Mouse (Mus musculus) left cerebral cortex, postnatal 36 days (tissue): Measurements from ENCODE around the gene Arnt. TPM values are rescaled to one million over a fixed set of nuclear protein-coding genes. Genes with fewer than 3 reads are reported as not detected.

ENCODE experiments used
- DNase-seq, 2 experiments: peaks; one replicate each; pipeline ENCODE4 v3.0.0; 2021 to 2022; ENCODE audit warnings: low spot score in 2 of 2, mixed read lengths in 1 of 2
- intact Hi-C: fragments of 180-260 bp; cut with DNase I; formaldehyde crosslinking; loops from one replicate; pipeline ENCODE4 v1.15.1; 2025
- total RNA-seq, 2 experiments: library from RNA; stranded (reverse); gene quantifications; 2 replicates each; pipeline ENCODE4 v1.2.3; 2021

Arnt gene
- total RNA-seq, 2 experiments from 2014 or later, result 27.4 to 46.1 TPM

DNA sequence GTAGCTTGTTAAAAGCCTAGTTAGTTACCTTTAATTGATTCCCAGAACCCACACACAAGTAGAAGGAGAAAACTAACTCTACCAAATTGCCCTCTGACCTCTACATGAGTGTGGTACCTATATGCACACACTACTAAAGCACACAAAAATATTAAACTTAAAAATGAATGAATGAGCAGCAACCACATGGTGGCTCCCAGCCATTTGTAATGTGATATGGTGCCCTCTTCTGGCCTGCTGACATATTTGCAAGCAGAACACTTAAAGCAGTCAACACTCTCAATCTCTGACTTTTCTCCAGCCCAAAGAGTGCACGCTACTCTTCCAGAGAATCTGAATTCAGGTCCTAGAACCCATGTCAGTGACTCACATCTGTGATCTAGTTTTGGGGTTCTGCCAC, 16.2 kb downstream of the Arnt start:
- intact Hi-C loops, result loop anchor here (5.0 kb wide), 1 partner anchor 103 kb away; no protein-coding TSS in a partner anchor
- no peak for DNase-seq

DNA sequence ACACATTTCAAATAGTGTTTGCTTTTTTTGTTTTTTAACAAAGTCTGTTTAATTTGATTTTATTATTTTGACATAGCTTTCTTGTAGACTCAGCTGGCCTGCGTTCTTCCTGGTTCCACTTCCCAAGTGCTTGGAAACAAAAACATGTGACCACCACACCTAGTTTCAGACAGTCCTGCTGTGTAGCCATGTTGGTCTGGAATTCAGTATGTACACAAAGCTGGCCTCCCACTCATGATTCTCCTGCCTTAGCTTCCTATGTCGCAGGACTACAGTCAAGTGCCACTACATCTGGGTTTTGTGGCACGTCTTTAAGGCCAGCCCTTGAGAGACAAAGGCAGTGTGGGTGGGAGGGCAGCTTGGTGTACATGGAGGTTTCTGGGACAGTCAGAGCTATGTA, 16.7 kb downstream of the Arnt start:
- intact Hi-C loops, result loop anchor here (5.0 kb wide), 1 partner anchor 104 kb away; no protein-coding TSS in a partner anchor
- no peak for DNase-seq

GRCm38 (mm10) chr3:95456367-95456766, 22.2 kb downstream of the Arnt start:
- no peak for DNase-seq
- intact Hi-C loops, result no loop called here

- DNase-seq, result no peak
- intact Hi-C loops, result no loop called here
Measured at GRCm38 (mm10) chr3:95457758-95458157, 23.6 kb downstream of the Arnt start.

DNA sequence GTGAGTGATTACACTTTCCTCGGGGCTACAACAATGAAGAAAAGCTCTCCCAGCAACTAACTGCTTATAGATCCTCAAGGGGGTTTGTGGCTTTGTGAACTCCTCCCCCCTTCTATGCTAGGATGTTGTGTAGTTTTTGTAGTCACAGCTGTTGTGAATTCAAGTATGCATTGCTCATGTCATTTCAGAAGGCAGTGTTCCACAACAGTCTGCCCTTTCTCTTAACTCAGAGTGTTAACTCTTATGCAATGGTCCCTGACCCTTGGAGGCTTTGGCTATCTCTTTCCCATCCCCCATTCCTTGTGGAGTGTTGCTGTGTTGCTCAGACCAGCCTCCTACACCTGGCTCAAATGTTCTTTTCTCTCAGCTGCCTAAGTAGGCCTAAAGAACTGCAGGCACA, 25.2 kb downstream of the Arnt start:
- intact Hi-C loops, result no loop called here
- DNase-seq, result no peak

DNA sequence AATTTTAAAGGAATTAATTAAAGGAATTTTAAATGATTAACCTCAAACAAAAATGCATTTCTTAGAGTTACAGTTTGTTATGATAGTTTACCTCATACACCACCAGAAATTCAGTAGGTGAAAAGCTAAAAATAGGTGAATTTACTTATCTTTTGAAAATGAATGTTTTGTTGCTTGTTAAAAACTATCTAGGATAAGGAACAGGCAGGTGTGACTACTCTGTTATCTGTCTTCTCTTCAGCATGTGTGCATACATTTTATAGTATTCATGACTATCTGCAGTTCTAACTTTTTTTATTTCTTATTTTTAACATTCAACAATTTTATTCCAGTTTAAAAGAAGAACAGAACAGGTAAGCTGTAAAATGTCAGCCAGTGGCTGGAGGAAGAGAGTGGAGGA, 29.7 kb downstream of the Arnt start:
- intact Hi-C loops, result no loop called here
- no peak for DNase-seq

GRCm38 (mm10) chr3:95478966-95479365, 44.8 kb downstream of the Arnt start:
- intact Hi-C loops, result no loop called here
- DNase-seq, result no peak

- intact Hi-C loops, result no loop called here
- DNase-seq, result no peak
Measured at GRCm38 (mm10) chr3:95486421-95486820, 52.2 kb downstream of the Arnt start.

DNA sequence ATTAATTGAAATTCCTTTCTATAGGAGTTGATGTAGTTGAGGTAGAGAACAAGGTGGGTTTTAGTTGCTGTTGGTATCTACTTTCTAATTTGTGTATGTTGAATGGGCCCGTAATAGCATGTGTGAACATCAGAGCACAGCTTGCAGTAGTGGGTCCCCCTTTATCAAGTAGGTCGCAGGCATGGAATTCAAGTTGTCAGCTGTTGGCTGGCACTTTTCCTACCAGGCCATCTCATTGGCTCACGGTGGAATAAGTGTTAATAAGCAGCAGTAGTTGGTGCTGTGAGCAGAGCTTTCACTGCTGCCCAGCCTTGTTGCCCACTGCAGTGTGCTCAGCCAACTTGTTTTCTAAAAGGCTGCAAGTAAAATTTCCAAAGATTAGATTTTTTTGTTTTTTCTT, 54.5 kb downstream of the Arnt start:
- intact Hi-C loops, result no loop called here
- no peak for DNase-seq

DNA sequence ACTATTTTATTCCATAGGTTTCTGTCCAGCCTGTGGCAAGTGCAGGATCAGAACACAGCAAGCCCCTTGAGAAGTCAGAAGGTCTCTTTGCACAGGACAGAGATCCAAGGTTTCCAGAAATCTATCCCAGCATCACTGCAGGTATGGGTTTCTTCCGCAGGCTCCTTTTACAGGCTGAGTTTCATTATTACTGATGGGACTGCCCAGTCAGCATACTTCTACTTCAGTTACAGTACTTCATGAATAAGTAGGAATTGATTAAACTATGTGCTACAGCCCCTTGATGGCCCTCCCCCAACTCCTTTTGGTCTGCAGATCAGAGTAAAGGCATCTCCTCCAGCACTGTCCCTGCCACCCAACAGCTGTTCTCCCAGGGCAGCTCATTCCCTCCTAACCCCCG, 56.0 kb downstream of the Arnt start:
- DNase-seq, result no peak
- intact Hi-C loops, result no loop called here

DNA sequence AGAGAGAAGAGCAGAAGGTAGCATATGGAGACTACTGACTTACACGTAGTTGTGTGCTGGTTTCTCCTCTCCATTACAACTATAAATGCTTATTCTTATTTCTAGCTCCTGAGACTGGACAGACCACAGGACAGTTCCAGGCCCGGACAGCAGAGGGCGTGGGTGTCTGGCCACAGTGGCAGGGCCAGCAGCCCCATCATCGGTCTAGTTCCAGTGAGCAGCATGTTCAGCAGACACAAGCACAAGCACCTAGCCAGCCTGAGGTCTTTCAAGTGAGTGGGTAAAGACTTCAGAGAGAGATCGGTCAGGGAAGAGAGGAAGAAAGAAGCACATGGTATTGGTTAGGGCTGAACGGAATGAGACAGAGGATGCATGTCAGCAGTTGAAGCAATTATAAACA, 60.2 kb downstream of the Arnt start:
- peak; percentile 32 to 53 for DNase-seq
- intact Hi-C loops, result no loop called here

- intact Hi-C loops, result no loop called here
- no peak for DNase-seq
Measured at GRCm38 (mm10) chr3:95498229-95498628, 64.0 kb downstream of the Arnt start.

GRCm38 (mm10) chr3:95499024-95499423, 64.8 kb downstream of the Arnt start, which contains the start of gene Ctsk:
Gene Ctsk (plus strand): TSS chr3:95499256.
- intact Hi-C loops, result no loop called here

DNA sequence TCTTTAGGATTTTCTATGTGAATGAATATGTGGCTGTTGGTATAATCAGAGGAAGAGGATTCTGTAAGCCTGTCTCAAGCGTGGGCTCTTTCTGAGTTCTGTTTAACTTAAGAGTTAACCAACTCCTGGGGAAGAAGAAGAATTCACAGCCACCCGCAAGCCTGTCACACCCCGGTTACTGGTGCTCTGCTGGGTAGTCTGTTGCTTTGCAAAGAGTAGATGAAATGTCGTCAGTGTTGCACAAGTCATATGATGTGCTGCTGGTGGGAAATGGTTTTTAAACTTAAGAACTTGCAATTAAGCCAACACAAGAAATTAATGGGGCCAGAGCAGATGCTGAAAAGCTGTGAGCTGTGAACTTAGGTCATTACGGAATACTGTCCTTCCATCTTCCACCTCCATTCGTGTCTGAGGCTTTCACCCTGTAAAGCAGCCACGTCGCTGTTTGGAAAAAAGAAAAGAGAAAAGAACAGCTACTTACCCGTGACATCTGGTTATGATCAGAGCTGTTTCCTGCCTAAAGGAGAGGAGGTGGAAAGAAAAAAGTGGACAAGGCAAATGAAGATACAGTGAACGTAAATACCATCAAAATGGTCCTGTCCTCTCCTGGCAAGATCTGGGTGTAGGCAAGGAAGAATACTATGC, 65.4 kb downstream of the Arnt start:
- peak; percentile 27 to 40 for DNase-seq
- intact Hi-C loops, result no loop called here

More at GRCm38 (mm10) chr3:95499024-95499423, 64.8 kb downstream of the Arnt start, which contains the start of gene Ctsk:
- no peak for DNase-seq

DNA sequence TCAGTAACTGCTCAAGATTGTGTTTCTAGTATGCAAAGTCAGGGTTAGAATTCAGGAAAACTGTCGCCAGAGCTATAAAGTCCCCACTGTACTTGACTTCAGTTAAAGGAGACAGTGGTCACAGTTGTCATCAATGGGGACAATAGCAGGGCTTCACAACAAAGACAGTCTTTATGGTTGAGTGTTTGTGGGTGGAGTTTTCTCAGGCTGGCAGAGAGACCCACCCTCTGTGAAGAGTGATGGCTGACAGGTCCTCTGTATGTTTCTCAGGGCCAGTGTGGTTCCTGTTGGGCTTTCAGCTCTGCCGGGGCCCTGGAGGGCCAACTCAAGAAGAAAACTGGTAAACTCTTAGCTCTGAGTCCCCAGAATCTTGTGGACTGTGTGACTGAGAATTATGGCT, 68.1 kb downstream of the Arnt start:
- DNase-seq, result no peak
- intact Hi-C loops, result no loop called here

DNA sequence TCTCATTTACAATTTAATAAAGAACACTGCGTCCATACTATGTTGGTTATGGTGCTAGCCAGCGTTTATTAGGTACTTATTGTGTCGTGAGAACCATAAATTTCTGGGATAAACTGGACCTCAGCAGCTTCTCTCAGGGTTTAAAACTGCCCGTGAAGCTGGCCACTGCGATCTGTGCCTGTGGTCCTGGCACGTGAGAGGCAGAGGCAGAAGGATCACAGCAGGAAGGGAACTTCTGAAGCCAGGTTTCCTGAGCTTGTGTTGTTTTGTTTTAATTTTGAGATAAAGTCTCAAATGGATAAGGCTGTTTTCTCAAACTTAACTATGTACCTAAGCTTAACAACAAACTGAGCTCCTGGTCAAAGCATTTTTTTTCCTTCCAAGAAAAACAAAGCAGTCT, 75.2 kb downstream of the Arnt start:
- DNase-seq, result no peak
- intact Hi-C loops, result no loop called here

- no peak for DNase-seq
- intact Hi-C loops, result loop anchor here (10.0 kb wide), 1 partner anchor 253 kb away; the partner anchor contains the start of gene Tars2
Measured at GRCm38 (mm10) chr3:95511611-95512180, 77.5 kb downstream of the Arnt start.

- intact Hi-C loops, result loop anchor here (1.0 to 10.0 kb wide), 2 partner anchors 72 to 248 kb away; partner anchors contain the start of genes Golph3l and Tars2
- DNase-seq, result no peak
Measured at GRCm38 (mm10) chr3:95516614-95517041, 82.4 kb downstream of the Arnt start.

GRCm38 (mm10) chr3:95517493-95517898, 83.3 kb downstream of the Arnt start:
- DNase-seq, result peak; percentile 46 to 69
- intact Hi-C loops, result loop anchor here (1.0 to 10.0 kb wide), 2 partner anchors 71 to 247 kb away; partner anchors contain the start of genes Golph3l and Tars2

DNA sequence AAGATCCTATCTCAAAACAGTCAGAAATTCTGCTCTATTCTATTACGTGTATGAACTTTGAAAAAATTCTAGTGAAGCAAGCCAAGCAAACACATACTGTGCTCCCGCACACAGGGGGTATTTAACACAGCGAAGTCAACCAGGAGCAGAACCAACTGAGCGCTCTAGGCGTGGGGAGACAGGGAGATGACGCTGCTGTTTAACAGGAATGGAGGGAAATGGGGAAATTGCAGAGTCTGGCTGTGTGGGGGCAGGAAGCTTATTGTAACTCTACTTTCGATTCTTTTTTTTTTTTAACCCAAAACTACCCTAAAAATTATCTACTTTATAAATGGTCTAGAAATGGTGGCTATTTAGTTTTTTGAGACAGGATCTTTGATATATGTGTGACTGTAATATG, 84.7 kb downstream of the Arnt start:
- intact Hi-C loops, result loop anchor here (10.0 kb wide), 1 partner anchor 246 kb away; the partner anchor contains the start of gene Tars2
- DNase-seq, result no peak

GRCm38 (mm10) chr3:95519315-95519714, 85.1 kb downstream of the Arnt start:
- intact Hi-C loops, result loop anchor here (10.0 kb wide), 1 partner anchor 245 kb away; the partner anchor contains the start of gene Tars2
- no peak for DNase-seq
